Mouse (Mus musculus): ENCODE data around the gene Mpzl1. TPM values are rescaled to one million over a fixed set of nuclear protein-coding genes. Genes with fewer than 3 reads are reported as not detected.

Gene Mpzl1
- total and polyA plus RNA-seq, 2 experiments = 1.4 to 5.8 TPM

DNA sequence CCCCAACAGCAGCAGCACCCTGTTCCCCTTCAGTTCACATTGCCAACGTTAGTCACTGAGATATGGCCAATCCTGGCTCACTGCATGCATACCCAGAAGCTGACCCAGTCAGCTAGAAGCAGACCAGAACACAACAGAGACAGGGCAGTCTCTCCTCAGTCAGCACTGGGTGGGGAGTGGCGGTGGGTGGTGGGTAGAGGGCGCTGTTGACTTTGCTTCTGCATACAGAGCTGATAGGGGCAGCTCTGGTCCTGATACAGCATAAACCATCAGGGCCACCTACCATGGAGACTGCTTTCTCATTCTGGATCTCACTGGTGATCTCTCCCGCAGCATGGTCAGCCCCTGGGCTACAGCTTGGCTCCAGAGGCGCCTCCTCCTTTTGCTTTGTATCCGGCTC, 20.7 kb upstream of the Mpzl1 start:
- H3K79me2 ChIP-seq (ENCODE audit: control insufficient read depth, insufficient read depth, low read length) = no peaks in the 10 kb centered on the region
- no peaks in the 10 kb centered on the region for H3K27me3 ChIP-seq (ENCODE audit: control insufficient read depth, insufficient read depth, low read length)
- no peak for TF ChIP-seq POLR2A (IDR thresholded peaks at IDR 0.05; ENCODE audit: extremely low read depth, insufficient read depth, low read length)
- TF ChIP-seq CTCF (IDR thresholded peaks at IDR 0.05; ENCODE audit: low read depth, low read length) = peak; percentile 51
- WGBS = 66% methylated on average over 6 of the region's 6 CpGs
- no peak overlapping the region for H3K27ac ChIP-seq (replicated peaks; ENCODE audit: insufficient read depth, low read depth, low read length)
- DNase-seq (ENCODE audit: extremely low read depth, low read depth, low spot score) = no peak
- no peak overlapping the region for H3K9ac ChIP-seq (ENCODE audit: low read depth, low read length)
- H3K4me1 ChIP-seq (ENCODE audit: control insufficient read depth, insufficient read depth, low read length) = peaks cover 6% of the 10 kb centered on the region
- no peaks in the 10 kb centered on the region for H3K36me3 ChIP-seq (ENCODE audit: control insufficient read depth, insufficient read depth, low read length)
- no peak overlapping the region for H3K4me3 ChIP-seq (ENCODE audit: insufficient read depth, low read depth, low read length)

DNA sequence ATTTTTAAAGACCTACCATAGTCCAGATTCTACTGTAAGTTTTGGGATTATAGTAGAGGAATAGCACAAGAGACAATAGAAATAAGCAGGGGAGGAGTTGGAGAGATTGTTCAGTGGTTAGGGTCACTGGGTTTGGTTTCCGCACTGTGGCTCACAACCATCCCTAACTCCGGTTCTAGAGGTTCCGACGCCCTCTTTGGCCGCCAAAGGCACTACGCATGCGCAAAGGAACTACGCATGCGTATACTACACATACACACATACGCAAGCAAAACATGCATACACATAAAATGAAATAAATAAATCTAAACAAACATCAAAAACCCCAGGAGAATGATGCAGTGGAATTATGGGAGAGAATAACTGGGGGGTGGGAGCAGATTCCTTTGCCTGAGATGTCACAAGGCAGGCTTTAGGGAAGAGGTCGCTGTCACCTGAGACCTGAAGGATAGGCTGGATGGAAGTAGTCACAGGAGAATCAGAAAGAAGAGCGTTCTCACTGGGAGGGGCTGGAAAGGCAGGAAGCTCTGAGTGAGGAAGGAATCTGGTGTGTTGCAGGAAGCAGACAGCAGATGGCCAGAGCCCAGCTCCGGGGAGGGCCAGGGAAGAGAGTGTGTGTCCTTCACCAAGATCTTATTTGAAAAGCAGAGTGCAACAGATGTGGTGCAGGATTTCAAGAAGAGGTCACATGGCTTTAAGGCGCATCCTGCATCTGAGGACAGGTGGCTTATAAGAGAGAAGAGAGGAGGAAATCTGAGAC, 19.0 kb upstream of the Mpzl1 start:
- Histone ChIP-seq H3K27ac (replicated peaks; ENCODE audit: insufficient read depth, low read depth, low read length) (no peak overlapping the region), H3K36me3 (ENCODE audit: control insufficient read depth, insufficient read depth, low read length) (no peaks in the 10 kb centered on the region)

DNA sequence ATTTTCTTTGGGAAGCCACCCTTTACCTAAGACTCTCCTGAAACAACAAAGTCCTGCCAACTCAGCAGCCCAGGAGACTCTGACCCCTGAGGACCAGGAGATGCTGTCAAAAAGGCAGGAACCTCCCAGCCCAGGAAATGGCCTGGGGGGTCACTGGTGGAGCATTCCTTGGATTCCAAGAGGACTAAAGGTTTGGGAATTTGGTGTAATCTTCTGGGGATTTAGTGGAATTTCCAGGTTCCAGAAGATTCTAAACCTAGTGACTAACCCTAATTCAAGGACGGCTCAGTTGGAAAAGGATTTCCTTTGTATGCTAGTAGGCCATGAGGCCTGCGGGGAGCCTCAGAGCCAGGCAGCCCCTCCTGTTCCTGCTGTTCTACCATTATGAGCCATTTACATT, 18.2 kb upstream of the Mpzl1 start:
- 86% methylated on average over 2 of the region's 2 CpGs for WGBS
- TF ChIP-seq CTCF (IDR thresholded peaks at IDR 0.05; ENCODE audit: low read depth, low read length) (no peak), POLR2A (IDR thresholded peaks at IDR 0.05; ENCODE audit: extremely low read depth, insufficient read depth, low read length) (no peak)
- H3K36me3 ChIP-seq (ENCODE audit: control insufficient read depth, insufficient read depth, low read length) = no peaks in the 10 kb centered on the region
- H3K4me1 ChIP-seq (ENCODE audit: control insufficient read depth, insufficient read depth, low read length) = peaks cover 6% of the 10 kb centered on the region
- H3K27ac ChIP-seq (replicated peaks; ENCODE audit: insufficient read depth, low read depth, low read length) = no peak overlapping the region
- H3K27me3 ChIP-seq (ENCODE audit: control insufficient read depth, insufficient read depth, low read length) = no peaks in the 10 kb centered on the region
- H3K79me2 ChIP-seq (ENCODE audit: control insufficient read depth, insufficient read depth, low read length) = no peaks in the 10 kb centered on the region
- no peak overlapping the region for H3K9ac ChIP-seq (ENCODE audit: low read depth, low read length)
- H3K4me3 ChIP-seq (ENCODE audit: insufficient read depth, low read depth, low read length) = no peak overlapping the region
- DNase-seq (ENCODE audit: extremely low read depth, low read depth, low spot score) = no peak

More for the DNA sequence above, 19.0 kb upstream of the Mpzl1 start:
- no peak for DNase-seq (ENCODE audit: extremely low read depth, low read depth, low spot score)
- 86% methylated on average over 14 of the region's 14 CpGs for WGBS
- no peak overlapping the region for H3K4me3 ChIP-seq (ENCODE audit: insufficient read depth, low read depth, low read length)
- H3K79me2 ChIP-seq (ENCODE audit: control insufficient read depth, insufficient read depth, low read length) = no peaks in the 10 kb centered on the region
- H3K4me1 ChIP-seq (ENCODE audit: control insufficient read depth, insufficient read depth, low read length) = peaks cover 6% of the 10 kb centered on the region
- H3K9ac ChIP-seq (ENCODE audit: low read depth, low read length) = no peak overlapping the region
- TF ChIP-seq CTCF (IDR thresholded peaks at IDR 0.05; ENCODE audit: low read depth, low read length) (no peak), POLR2A (IDR thresholded peaks at IDR 0.05; ENCODE audit: extremely low read depth, insufficient read depth, low read length) (no peak)
- no peaks in the 10 kb centered on the region for H3K27me3 ChIP-seq (ENCODE audit: control insufficient read depth, insufficient read depth, low read length)

DNA sequence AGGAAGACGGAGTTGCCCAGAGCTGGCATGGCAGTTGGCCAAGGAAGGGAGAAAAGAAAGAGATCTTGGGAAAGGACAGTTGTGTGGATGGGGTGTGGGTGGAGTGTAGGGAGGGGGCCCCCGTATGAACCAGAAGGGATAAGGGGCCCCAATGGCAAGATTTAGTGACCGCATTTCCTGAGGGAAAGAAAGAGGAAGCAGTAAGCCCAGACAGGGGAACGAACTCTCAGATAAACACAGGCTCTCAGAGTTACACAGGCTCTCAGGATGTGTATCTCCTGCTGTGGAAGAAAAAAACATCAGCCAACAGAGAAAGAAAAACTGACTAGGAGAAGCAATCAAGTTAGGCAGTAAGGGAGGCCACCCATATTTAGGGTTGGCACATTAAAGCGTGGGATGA, 16.8 kb upstream of the Mpzl1 start:
- H3K9ac ChIP-seq (ENCODE audit: low read depth, low read length) = no peak overlapping the region
- no peaks in the 10 kb centered on the region for H3K27me3 ChIP-seq (ENCODE audit: control insufficient read depth, insufficient read depth, low read length)
- no peaks in the 10 kb centered on the region for H3K79me2 ChIP-seq (ENCODE audit: control insufficient read depth, insufficient read depth, low read length)
- TF ChIP-seq POLR2A (IDR thresholded peaks at IDR 0.05; ENCODE audit: extremely low read depth, insufficient read depth, low read length) = no peak
- TF ChIP-seq CTCF (IDR thresholded peaks at IDR 0.05; ENCODE audit: low read depth, low read length) = no peak
- no peak overlapping the region for H3K4me3 ChIP-seq (ENCODE audit: insufficient read depth, low read depth, low read length)
- peaks cover 6% of the 10 kb centered on the region for H3K4me1 ChIP-seq (ENCODE audit: control insufficient read depth, insufficient read depth, low read length)
- 67% methylated on average over 5 of the region's 5 CpGs for WGBS
- no peak overlapping the region for H3K27ac ChIP-seq (replicated peaks; ENCODE audit: insufficient read depth, low read depth, low read length)
- DNase-seq (ENCODE audit: extremely low read depth, low read depth, low spot score) = peak; percentile 34
- H3K36me3 ChIP-seq (ENCODE audit: control insufficient read depth, insufficient read depth, low read length) = no peaks in the 10 kb centered on the region

DNA sequence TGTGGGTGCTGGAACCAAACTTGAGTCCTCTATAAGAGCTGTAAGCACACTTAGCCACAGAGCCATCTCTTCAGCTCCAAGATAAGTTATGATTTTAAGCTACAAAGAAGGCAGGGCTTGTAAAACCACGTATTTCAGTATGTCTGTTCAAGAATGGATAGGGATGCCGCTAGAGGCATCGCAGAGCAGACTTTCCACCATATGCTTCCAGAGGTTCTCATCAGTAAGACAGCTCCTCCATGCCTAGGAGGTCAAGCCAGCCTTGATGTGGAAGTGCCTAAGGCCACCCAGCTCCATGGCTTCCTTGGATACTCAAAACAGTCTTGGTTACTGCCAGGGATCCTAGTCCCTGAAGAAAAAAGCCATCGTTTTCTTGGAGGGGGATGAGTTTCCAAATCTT, 10.8 kb upstream of the Mpzl1 start:
- Histone ChIP-seq H3K27me3 (ENCODE audit: control insufficient read depth, insufficient read depth, low read length) (no peaks in the 10 kb centered on the region), H3K27ac (replicated peaks; ENCODE audit: insufficient read depth, low read depth, low read length) (no peak overlapping the region), H3K4me3 (ENCODE audit: insufficient read depth, low read depth, low read length) (no peak overlapping the region), H3K36me3 (ENCODE audit: control insufficient read depth, insufficient read depth, low read length) (no peaks in the 10 kb centered on the region), H3K4me1 (ENCODE audit: control insufficient read depth, insufficient read depth, low read length) (peaks cover 1% of the 10 kb centered on the region; the same call in 1 of the 2 replicates), H3K79me2 (ENCODE audit: control insufficient read depth, insufficient read depth, low read length) (no peaks in the 10 kb centered on the region), H3K9ac (ENCODE audit: low read depth, low read length) (no peak overlapping the region)
- DNase-seq (ENCODE audit: extremely low read depth, low read depth, low spot score) = no peak
- TF ChIP-seq CTCF (IDR thresholded peaks at IDR 0.05; ENCODE audit: low read depth, low read length) (no peak), POLR2A (IDR thresholded peaks at IDR 0.05; ENCODE audit: extremely low read depth, insufficient read depth, low read length) (no peak)
- WGBS = 83% methylated on average over 4 of the region's 4 CpGs

DNA sequence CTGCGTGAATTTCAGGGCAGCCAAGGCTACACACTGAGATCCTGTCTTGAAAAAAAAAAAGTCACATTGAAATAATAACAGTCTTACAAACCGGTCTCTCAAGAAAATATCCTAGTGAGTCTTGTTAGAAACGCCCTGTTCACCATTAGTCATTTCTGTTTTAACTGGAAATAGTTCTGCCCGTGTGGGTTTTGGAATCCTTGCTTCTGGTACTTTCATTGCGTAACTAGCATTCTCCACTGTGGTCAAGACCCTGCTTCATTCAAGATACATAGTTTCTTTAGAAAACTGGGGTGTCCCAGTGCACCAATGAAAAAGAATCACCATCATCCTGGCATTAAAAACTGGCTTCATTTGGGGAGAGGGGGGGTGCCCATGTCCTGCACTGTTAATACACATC, 9.4 kb upstream of the Mpzl1 start:
- Histone ChIP-seq H3K4me1 (ENCODE audit: control insufficient read depth, insufficient read depth, low read length) (peaks cover 3% of the 10 kb centered on the region; the same call in 1 of the 2 replicates), H3K9ac (ENCODE audit: low read depth, low read length) (no peak overlapping the region), H3K27me3 (ENCODE audit: control insufficient read depth, insufficient read depth, low read length) (no peaks in the 10 kb centered on the region), H3K79me2 (ENCODE audit: control insufficient read depth, insufficient read depth, low read length) (no peaks in the 10 kb centered on the region), H3K27ac (replicated peaks; ENCODE audit: insufficient read depth, low read depth, low read length) (no peak overlapping the region), H3K36me3 (ENCODE audit: control insufficient read depth, insufficient read depth, low read length) (no peaks in the 10 kb centered on the region), H3K4me3 (ENCODE audit: insufficient read depth, low read depth, low read length) (no peak overlapping the region)
- TF ChIP-seq POLR2A (IDR thresholded peaks at IDR 0.05; ENCODE audit: extremely low read depth, insufficient read depth, low read length) (no peak), CTCF (IDR thresholded peaks at IDR 0.05; ENCODE audit: low read depth, low read length) (no peak)
- 71% methylated on average over 5 of the region's 5 CpGs for WGBS
- no peak for DNase-seq (ENCODE audit: extremely low read depth, low read depth, low spot score)

Measured in liver, adult 2 months (tissue).